Mouse (Mus musculus) layer of hippocampus, adult 2 months (tissue): ENCODE data around the gene Tfb1m. TPM values are rescaled to one million over a fixed set of nuclear protein-coding genes. Genes with fewer than 3 reads are reported as not detected.

ENCODE experiments used
- DNase-seq, 2 experiments: peaks; one replicate each; pipeline ENCODE4 v3.0.0; 2022; ENCODE audit warnings: low spot score in 2 of 2
- H3K27ac ChIP-seq: fragments of 200-600 bp; 2 replicates; pipeline ENCODE4 v1.8.1; 2022
- H3K4me3 ChIP-seq: fragments of 200-600 bp; 2 replicates; pipeline ENCODE4 v1.8.1; 2022; ENCODE audit warnings: mild to moderate bottlenecking
- CTCF ChIP-seq: fragments of 200-600 bp; conservative IDR thresholded peaks from 2 replicates; pipeline ENCODE4 v1.8.1; 2022; ENCODE audit warnings: antibody characterized with exemption, mild to moderate bottlenecking, moderate library complexity
- total RNA-seq, 2 experiments: library from RNA; stranded (reverse); gene quantifications; 2 replicates each; pipeline ENCODE4 v1.2.3; 2021

Tfb1m gene
- total RNA-seq, 2 experiments from 2014 or later, result 5.7 to 7.1 TPM

GRCm38 (mm10) chr17:3483091-3483490, 74.5 kb downstream of the Tfb1m start:
- TF ChIP-seq CTCF, result no peak
- H3K4me3 ChIP-seq, result peak overlapping the region; percentile 55
- peak overlapping the region; percentile 88 for H3K27ac ChIP-seq
- no peak for DNase-seq

- peak in 1 of 2 experiments; percentile 54 for DNase-seq
- peak overlapping the region; percentile 55 for H3K4me3 ChIP-seq
- H3K27ac ChIP-seq, result peak overlapping the region; percentile 88
- TF ChIP-seq CTCF, result peak; percentile 62
Measured at GRCm38 (mm10) chr17:3481576-3482575, 75.7 kb downstream of the Tfb1m start.

DNA sequence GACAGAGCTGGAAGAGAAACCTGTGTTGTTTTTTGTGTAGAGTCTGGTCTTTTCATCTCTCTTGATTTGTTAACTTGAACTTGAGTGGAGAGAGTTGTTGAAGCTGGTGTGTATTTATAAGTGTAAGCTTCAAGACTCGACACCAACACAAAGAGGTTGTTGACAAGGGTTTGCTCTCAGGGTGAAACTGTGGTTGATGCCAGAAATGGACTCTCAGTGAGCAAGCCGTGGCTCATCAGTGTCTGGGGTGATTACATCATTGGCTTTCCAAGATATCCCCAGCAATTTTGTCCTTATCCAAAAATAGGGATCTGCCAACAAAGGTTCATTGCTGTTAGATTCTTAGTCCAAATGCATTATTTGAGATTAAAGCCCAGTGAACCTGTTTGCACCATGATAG, 81.0 kb downstream of the Tfb1m start:
- DNase-seq, result no peak
- TF ChIP-seq CTCF, result no peak
- H3K4me3 ChIP-seq, result no peak overlapping the region
- no peak overlapping the region; the same call in 1 of the 2 replicates for H3K27ac ChIP-seq

GRCm38 (mm10) chr17:3472018-3472417, 85.6 kb downstream of the Tfb1m start:
- no peak for TF ChIP-seq CTCF
- H3K4me3 ChIP-seq, result peak overlapping the region; percentile 26; the same call in 1 of the 2 replicates
- H3K27ac ChIP-seq, result peak overlapping the region; percentile 85
- peak; percentile 41 to 42 for DNase-seq

Other genes with a start within 250 kb of the Tfb1m start
- gene Tiam2, start 231.2 kb downstream of the Tfb1m start, total RNA-seq, result 10 to 100 TPM; 33.8 to 42.9 TPM
- 1 to 10 TPM in 1 of 2 experiments, not detected in 1; 1.4 TPM for gene Cldn20, start 25.2 kb downstream of the Tfb1m start, total RNA-seq
- gene Nox3, start 138.5 kb upstream of the Tfb1m start, total RNA-seq, result not detected